Mouse (Mus musculus) frontal cortex, postnatal 25 days (tissue): ENCODE results near the gene Wdr19.
"Not testable (repeated sequence)": the region's sequence is repeated elsewhere in the genome, so short reads cannot be mapped to it uniquely, and the experiment has no call there.

Experiments
- DNase-seq, 2 experiments: peaks; one replicate each; pipeline ENCODE4 v3.0.0; 2022; ENCODE audit warnings: low spot score in 2 of 2

Wdr19 gene

GRCm38 (mm10) chr5:65191601-65192000 lies 7.9 kb upstream of the Wdr19 start:
- DNase-seq: no peak

- DNase-seq: no peak
Observed at GRCm38 (mm10) chr5:65194441-65194840, 5.1 kb upstream of the Wdr19 start.

GRCm38 (mm10) chr5:65204726-65205125 lies 5.2 kb downstream of the Wdr19 start:
- DNase-seq: no peak

- no peak for DNase-seq
Observed at GRCm38 (mm10) chr5:65213321-65213720, 13.8 kb downstream of the Wdr19 start.

GRCm38 (mm10) chr5:65217305-65218269 lies 18.1 kb downstream of the Wdr19 start:
- no peak for DNase-seq

GRCm38 (mm10) chr5:65221037-65221436 lies 21.5 kb downstream of the Wdr19 start:
- no peak for DNase-seq

GRCm38 (mm10) chr5:65224056-65224455 lies 24.6 kb downstream of the Wdr19 start:
- no peak for DNase-seq

GRCm38 (mm10) chr5:65231289-65232003 lies 31.9 kb downstream of the Wdr19 start:
- no peak for DNase-seq

- no peak for DNase-seq
Observed at GRCm38 (mm10) chr5:65242740-65243139, 43.2 kb downstream of the Wdr19 start.

- DNase-seq: no peak
Observed at GRCm38 (mm10) chr5:65247296-65247695, 47.8 kb downstream of the Wdr19 start.

GRCm38 (mm10) chr5:65250185-65250855 lies 50.8 kb downstream of the Wdr19 start:
- no peak for DNase-seq

- no peak for DNase-seq
Observed at GRCm38 (mm10) chr5:65257910-65258505, 58.5 kb downstream of the Wdr19 start.

GRCm38 (mm10) chr5:65273966-65274365 lies 74.5 kb downstream of the Wdr19 start:
- DNase-seq: no peak

GRCm38 (mm10) chr5:65279133-65279651 lies 79.7 kb downstream of the Wdr19 start:
- no peak for DNase-seq

GRCm38 (mm10) chr5:65281216-65281615 lies 81.7 kb downstream of the Wdr19 start:
- no peak for DNase-seq

- no peak for DNase-seq
Observed at GRCm38 (mm10) chr5:65284171-65284570, 84.7 kb downstream of the Wdr19 start.

- DNase-seq: no peak
Observed at GRCm38 (mm10) chr5:65287751-65288701, 88.5 kb downstream of the Wdr19 start.

GRCm38 (mm10) chr5:65289009-65289408 lies 89.5 kb downstream of the Wdr19 start:
- DNase-seq: not testable (repeated sequence)

GRCm38 (mm10) chr5:65293627-65294026 lies 94.1 kb downstream of the Wdr19 start:
- no peak for DNase-seq

- DNase-seq: no peak
Observed at GRCm38 (mm10) chr5:65294270-65294669, 94.8 kb downstream of the Wdr19 start.
